Mouse (Mus musculus) kidney, postnatal 10 days (tissue): ENCODE measurements at regions not wholly inside any gene's neighbourhood (a gene's known extent, or its start where the extent isn't known, plus 50 kb on each side); places are given as distances from the start of the nearest gene placed in this dataset.
A peak's percentile ranks its signal among the peaks of the same experiment; 100 is the strongest.
"Not testable (repeated sequence)": the region's sequence is repeated elsewhere in the genome, so short reads cannot be mapped to it uniquely, and the experiment has no call there.

ENCODE experiments used
- DNase-seq: peaks from one replicate; pipeline ENCODE4 v3.0.0; 2021; ENCODE audit warnings: mixed read lengths

GRCm38 (mm10) chr17:54753396-54753994, 454.7 kb upstream of the Slc5a7 start:
- DNase-seq = peak; percentile 7

- no peak for DNase-seq
Measured at GRCm38 (mm10) chr17:54752917-54753316, 454.1 kb upstream of the Slc5a7 start.

DNA sequence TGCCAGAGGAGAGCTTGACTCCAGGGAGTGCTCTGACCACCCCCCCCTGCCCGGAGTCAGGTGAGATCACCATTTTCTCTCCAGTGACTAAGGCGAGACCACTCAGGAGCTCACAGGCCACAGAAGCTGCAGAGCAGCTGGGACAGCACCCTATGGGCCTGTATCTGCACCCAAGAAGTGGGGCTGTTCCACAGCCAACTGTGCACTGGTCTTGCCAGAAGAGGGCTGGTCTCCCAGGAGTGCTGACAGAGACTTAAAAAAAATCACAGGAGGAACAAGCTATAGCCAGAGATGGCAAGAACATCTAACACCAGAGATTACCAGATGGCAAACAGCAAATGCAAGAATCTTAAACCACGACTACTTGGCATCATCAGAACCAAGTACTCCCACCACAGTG, 437.0 kb upstream of the Slc5a7 start:
- no peak for DNase-seq

DNA sequence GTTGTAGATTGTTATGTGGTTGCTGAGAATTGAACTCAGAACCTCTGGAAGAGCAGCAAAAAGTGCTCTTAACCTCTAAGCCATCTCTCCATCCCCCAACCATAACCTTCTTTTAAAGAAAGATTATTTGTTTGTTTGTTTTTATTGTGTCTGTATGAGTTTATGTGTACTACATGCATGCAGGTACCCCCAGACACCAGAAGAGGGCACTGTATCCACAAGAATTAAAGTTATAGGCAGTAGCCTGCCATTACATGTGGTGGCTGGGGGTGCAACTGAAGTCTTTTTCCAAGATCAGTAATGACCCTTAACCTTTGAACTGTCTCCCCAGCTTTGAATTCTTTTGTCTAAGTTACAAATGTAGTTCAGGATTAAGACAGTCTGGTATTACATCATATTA, 428.8 kb upstream of the Slc5a7 start:
- DNase-seq = no peak

DNA sequence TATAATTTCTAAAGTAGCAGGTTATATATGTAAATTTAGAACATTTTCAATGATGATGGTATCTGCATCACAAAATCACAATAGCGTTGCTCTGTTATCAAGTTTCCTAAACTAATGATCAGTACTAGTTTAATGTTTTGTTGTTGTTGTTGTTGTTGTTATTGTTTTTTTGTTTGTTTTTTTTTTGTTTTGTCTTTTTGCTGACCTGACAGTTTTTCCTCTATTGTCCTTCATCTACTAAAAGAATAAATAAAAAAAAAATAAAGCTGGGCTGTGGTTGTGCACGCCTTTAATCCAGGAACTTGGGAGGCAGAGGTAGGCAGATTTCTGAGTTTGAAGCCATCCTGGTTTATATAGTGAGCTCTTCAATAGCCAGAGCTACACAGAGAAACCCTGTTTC, 427.9 kb upstream of the Slc5a7 start:
- DNase-seq = no peak

GRCm38 (mm10) chr17:54713026-54713425, 414.2 kb upstream of the Slc5a7 start:
- no peak for DNase-seq

DNA sequence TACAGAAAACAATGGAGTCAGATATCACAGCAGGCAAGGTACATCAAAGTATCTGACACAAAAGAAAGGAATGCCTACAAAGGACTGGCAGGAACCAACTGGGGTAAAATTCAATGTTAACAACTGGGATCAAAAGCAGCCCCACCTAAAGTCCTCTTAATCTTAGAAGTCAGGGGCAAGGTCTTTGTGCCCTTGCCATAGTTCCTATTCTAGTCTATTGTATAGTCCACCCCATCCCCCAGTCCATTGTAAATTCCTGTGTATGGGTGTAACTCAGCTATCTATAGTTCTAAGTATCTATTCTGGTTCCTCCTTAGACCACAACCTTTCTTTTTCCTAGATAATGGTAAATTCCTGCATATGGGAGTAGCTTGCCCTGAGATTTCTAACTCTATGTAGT, 409.0 kb upstream of the Slc5a7 start:
- DNase-seq = not testable (repeated sequence)

DNA sequence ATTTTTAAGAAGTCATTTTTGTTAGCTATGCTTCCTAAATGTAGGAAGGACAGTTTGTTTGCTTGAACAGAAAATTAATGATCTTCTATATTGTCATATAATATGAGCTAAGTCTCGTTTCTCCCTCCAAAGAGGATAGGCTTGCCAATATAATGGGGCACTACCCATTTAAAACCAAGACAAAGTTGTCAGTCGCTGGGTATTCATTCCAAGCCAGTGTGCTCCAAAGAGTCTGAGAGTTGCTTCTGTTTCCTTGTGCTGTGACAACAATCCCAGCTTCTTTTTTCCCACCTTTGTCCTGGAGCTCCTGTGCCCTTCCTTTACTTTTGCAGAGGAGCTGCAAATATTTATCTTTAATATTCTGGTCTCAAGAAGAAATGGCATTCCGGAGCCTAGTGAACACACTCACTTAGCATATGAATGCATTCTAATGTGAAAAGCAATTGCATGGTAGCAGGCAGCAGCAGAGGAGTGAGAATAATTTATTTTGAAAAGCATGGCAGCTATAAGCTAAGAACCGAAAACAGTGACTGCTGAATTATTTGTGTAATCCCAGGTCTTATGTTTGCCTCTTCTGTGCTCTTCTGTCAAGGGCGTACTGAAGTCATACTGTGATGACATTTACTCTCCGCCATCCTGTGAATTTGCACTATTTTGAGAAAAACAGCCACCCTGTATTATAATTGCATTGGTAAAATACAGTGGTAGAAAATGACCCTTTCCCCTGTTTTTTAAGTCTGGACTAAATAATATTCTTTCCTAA, 402.7 kb upstream of the Slc5a7 start:
- DNase-seq = no peak

- no peak for DNase-seq
Measured at GRCm38 (mm10) chr17:54694637-54695036, 395.8 kb upstream of the Slc5a7 start.

DNA sequence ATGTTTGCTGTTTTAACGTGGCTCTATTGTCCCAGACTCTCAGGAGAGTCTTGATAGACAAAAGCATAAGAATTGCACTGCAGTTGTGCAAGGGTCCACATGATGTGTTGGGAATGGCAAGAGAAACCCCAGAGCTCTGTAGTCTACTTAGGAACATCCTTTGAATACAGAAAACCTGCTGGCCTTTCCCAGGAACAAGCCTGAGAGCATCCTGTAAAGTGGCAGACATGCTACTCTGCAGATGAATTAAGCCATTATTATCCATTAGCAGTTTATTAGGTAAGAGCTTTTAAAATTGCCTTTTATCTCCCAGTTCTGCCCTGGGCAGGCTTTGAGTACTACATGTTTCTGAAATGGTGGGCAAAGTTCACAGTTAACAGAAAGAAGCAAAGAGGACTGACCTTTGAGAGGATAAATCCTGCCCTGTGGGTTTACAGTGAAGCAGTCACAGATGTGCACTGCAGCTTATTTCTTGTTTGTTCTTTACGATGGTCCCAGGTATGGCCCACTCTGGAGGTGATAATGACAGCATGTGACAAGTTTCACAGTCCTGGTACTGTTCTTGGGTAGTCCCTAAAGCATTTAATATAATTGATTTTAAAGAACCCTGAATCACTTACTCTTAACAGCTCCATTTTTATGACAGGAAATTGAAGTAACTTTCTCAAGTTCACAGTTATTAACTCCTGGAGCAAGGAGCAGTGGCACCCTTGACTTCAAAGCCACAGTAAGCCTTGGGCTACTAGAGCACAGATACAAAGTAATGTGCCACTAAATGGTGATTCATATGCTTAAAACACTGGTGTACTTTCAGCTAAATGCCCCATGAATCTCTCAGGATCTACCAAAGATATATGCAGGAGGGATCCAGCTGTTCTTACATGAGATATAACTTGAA, 386.6 kb upstream of the Slc5a7 start:
- no peak for DNase-seq

DNA sequence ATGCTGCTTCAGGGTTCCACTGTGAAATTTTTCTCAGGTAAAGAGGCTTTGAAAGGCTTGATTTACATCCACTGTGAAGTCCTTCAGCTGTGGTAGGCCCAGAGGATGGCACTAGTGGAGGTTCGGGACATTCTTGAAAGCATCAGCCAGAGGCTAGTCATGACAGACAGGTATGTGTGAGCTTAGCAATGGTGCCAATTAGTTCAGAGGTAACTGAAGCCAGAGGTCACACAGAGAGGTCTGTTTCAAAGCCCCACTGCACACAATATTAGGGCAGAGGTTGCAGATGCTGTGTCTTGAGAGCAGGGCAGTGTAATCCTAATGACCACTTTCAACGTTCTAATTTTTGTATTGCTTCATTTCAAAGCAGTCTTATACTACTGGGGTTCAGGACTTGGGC, 379.3 kb upstream of the Slc5a7 start:
- no peak for DNase-seq

DNA sequence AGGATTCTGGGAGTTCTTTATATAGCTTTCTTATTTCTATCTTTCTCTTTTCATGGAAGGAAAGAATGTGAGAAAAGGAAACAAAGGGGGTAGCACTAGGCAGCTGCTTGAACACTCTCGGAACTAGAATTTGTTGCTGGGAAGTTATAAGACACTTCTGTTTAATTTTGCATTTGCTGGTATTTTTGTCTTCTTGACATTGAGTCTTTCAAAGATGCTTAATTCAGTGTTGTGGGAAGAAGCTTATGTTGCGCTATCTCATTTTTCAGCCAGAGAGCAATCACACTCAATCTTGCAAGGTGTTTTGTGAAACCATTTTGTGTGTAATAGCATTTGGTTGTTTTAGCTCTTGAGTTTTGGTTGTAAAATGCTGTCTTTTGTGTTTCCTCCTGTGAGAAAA, 370.7 kb upstream of the Slc5a7 start:
- DNase-seq = no peak

- no peak for DNase-seq
Measured at GRCm38 (mm10) chr17:54662558-54663245, 363.9 kb upstream of the Slc5a7 start.

DNA sequence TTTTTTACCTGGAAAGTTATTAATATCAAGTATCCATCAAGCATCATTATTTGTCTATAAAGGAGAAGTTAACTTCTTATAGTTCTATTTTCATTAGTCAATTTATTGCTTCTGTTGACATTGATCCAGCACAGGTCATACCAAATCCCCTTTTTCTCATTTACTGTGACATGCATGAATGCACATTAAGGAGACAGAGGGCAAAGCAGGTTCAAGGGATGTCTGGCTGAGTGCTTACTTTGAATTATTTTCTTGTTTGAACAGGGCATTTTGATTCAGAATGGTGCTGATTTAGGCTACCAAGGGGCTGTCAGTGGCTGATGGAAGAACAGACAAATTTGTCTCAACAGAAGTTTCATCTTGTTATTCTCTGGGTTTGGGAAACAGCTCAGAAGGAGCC, 357.7 kb upstream of the Slc5a7 start:
- DNase-seq = no peak
